Mouse (Mus musculus): ENCODE results near the gene Becn1. TPM values are rescaled to one million over a fixed set of nuclear protein-coding genes. Genes with fewer than 3 reads are reported as not detected.

Gene Becn1
- total and polyA plus RNA-seq, 3 experiments = 36.1 to 86.5 (median 86.3) TPM

- Histone ChIP-seq H3K27me3 (ENCODE audit: control insufficient read depth, insufficient read depth, low read length) (no peaks in the 10 kb centered on the region), H3K79me2 (replicated peaks; ENCODE audit: control insufficient read depth, insufficient read depth, low read length) (no peaks in the 10 kb centered on the region), H3K36me3 (ENCODE audit: control insufficient read depth, insufficient read depth, low read length) (no peaks in the 10 kb centered on the region), H3K4me1 (ENCODE audit: control insufficient read depth, insufficient read depth, low read length) (no peaks in the 10 kb centered on the region), H3K4me3 (no peak overlapping the region), H3K9ac (ENCODE audit: low read depth, low read length) (no peak overlapping the region), H3K27ac (no peak overlapping the region)
- TF ChIP-seq POLR2A (IDR thresholded peaks at IDR 0.05; ENCODE audit: insufficient read depth, low read depth, low read length) = no peak
- WGBS = 43% methylated on average over 10 of the region's 10 CpGs
- intact Hi-C loops (cut with DNase I) = no loop called here
- DNase-seq = no peak
Observed at GRCm38 (mm10) chr11:101269577-101270116, 32.4 kb downstream of the Becn1 start.

GRCm38 (mm10) chr11:101265906-101266305 is 36.2 kb downstream of the Becn1 start:
- no peaks in the 10 kb centered on the region for H3K4me1 ChIP-seq (ENCODE audit: control insufficient read depth, insufficient read depth, low read length)
- H3K27me3 ChIP-seq (ENCODE audit: control insufficient read depth, insufficient read depth, low read length) = no peaks in the 10 kb centered on the region; the same call in 1 of the 2 replicates
- intact Hi-C loops (cut with DNase I) = no loop called here
- no peak for DNase-seq
- H3K36me3 ChIP-seq (ENCODE audit: control insufficient read depth, insufficient read depth, low read length) = no peaks in the 10 kb centered on the region
- no peaks in the 10 kb centered on the region for H3K79me2 ChIP-seq (replicated peaks; ENCODE audit: control insufficient read depth, insufficient read depth, low read length)
- H3K4me3 ChIP-seq = no peak overlapping the region
- H3K9ac ChIP-seq (ENCODE audit: low read depth, low read length) = no peak overlapping the region
- WGBS = 55% methylated on average over 6 of the region's 6 CpGs
- H3K27ac ChIP-seq = no peak overlapping the region
- TF ChIP-seq EP300 (IDR thresholded peaks at IDR 0.05; ENCODE audit: insufficient read depth, low read depth, low read length) (no peak), POLR2A (IDR thresholded peaks at IDR 0.05; ENCODE audit: insufficient read depth, low read depth, low read length) (no peak), CTCF (IDR thresholded peaks at IDR 0.05) (no peak)

GRCm38 (mm10) chr11:101264954-101265471 is 37.1 kb downstream of the Becn1 start:
- no peak for DNase-seq
- H3K9ac ChIP-seq (ENCODE audit: low read depth, low read length) = no peak overlapping the region
- H3K27ac ChIP-seq = no peak overlapping the region
- H3K4me3 ChIP-seq = no peak overlapping the region
- no peaks in the 10 kb centered on the region; the same call in 1 of the 2 replicates for H3K27me3 ChIP-seq (ENCODE audit: control insufficient read depth, insufficient read depth, low read length)
- no peaks in the 10 kb centered on the region for H3K36me3 ChIP-seq (ENCODE audit: control insufficient read depth, insufficient read depth, low read length)
- 21% methylated on average over 31 of the region's 31 CpGs for WGBS
- intact Hi-C loops (cut with DNase I) = no loop called here
- H3K79me2 ChIP-seq (replicated peaks; ENCODE audit: control insufficient read depth, insufficient read depth, low read length) = no peaks in the 10 kb centered on the region
- TF ChIP-seq POLR2A (IDR thresholded peaks at IDR 0.05; ENCODE audit: insufficient read depth, low read depth, low read length) (no peak), CTCF (IDR thresholded peaks at IDR 0.05) (no peak)
- peaks cover under 1% of the 10 kb centered on the region for H3K4me1 ChIP-seq (ENCODE audit: control insufficient read depth, insufficient read depth, low read length)

- WGBS = 53% methylated on average over 3 of the region's 3 CpGs
- no peaks in the 10 kb centered on the region for H3K79me2 ChIP-seq (replicated peaks; ENCODE audit: control insufficient read depth, insufficient read depth, low read length)
- peaks cover 6% of the 10 kb centered on the region for H3K4me1 ChIP-seq (ENCODE audit: control insufficient read depth, insufficient read depth, low read length)
- H3K27ac ChIP-seq = no peak overlapping the region
- no peak for DNase-seq
- H3K9ac ChIP-seq (ENCODE audit: low read depth, low read length) = no peak overlapping the region
- H3K27me3 ChIP-seq (ENCODE audit: control insufficient read depth, insufficient read depth, low read length) = no peaks in the 10 kb centered on the region; the same call in 1 of the 2 replicates
- intact Hi-C loops (cut with DNase I) = loop anchor here (2.0 kb wide), 1 partner anchor 13 kb away; no protein-coding TSS in a partner anchor
- no peaks in the 10 kb centered on the region for H3K36me3 ChIP-seq (ENCODE audit: control insufficient read depth, insufficient read depth, low read length)
- H3K4me3 ChIP-seq = no peak overlapping the region
- TF ChIP-seq EP300 (IDR thresholded peaks at IDR 0.05; ENCODE audit: insufficient read depth, low read depth, low read length) = no peak
- TF ChIP-seq CTCF (IDR thresholded peaks at IDR 0.05) = no peak
- TF ChIP-seq POLR2A (IDR thresholded peaks at IDR 0.05; ENCODE audit: insufficient read depth, low read depth, low read length) = no peak
Observed at GRCm38 (mm10) chr11:101263989-101264280, 38.2 kb downstream of the Becn1 start.

GRCm38 (mm10) chr11:101263138-101263988 is 38.7 kb downstream of the Becn1 start:
- DNase-seq = no peak
- H3K36me3 ChIP-seq (ENCODE audit: control insufficient read depth, insufficient read depth, low read length) = no peaks in the 10 kb centered on the region
- no peaks in the 10 kb centered on the region; the same call in 1 of the 2 replicates for H3K27me3 ChIP-seq (ENCODE audit: control insufficient read depth, insufficient read depth, low read length)
- no peaks in the 10 kb centered on the region for H3K79me2 ChIP-seq (replicated peaks; ENCODE audit: control insufficient read depth, insufficient read depth, low read length)
- H3K4me3 ChIP-seq = no peak overlapping the region
- H3K4me1 ChIP-seq (ENCODE audit: control insufficient read depth, insufficient read depth, low read length) = peaks cover 8% of the 10 kb centered on the region
- intact Hi-C loops (cut with DNase I) = loop anchor here (2.0 kb wide), 1 partner anchor 13 kb away; no protein-coding TSS in a partner anchor
- no peak overlapping the region for H3K9ac ChIP-seq (ENCODE audit: low read depth, low read length)
- no peak overlapping the region for H3K27ac ChIP-seq
- WGBS = 26% methylated on average over 32 of the region's 32 CpGs
- TF ChIP-seq CTCF (IDR thresholded peaks at IDR 0.05) (no peak), EP300 (IDR thresholded peaks at IDR 0.05; ENCODE audit: insufficient read depth, low read depth, low read length) (no peak), POLR2A (IDR thresholded peaks at IDR 0.05; ENCODE audit: insufficient read depth, low read depth, low read length) (no peak)

All from heart, adult 2 months (tissue).